Mouse (Mus musculus) retina, embryonic 14.5 days (tissue): ENCODE results near the gene Lyrm4.

Experiments used
- DNase-seq: peaks from one replicate; pipeline ENCODE4 v3.0.0-alpha.2; 2015; ENCODE audit warnings: low spot score

Gene Lyrm4

DNA sequence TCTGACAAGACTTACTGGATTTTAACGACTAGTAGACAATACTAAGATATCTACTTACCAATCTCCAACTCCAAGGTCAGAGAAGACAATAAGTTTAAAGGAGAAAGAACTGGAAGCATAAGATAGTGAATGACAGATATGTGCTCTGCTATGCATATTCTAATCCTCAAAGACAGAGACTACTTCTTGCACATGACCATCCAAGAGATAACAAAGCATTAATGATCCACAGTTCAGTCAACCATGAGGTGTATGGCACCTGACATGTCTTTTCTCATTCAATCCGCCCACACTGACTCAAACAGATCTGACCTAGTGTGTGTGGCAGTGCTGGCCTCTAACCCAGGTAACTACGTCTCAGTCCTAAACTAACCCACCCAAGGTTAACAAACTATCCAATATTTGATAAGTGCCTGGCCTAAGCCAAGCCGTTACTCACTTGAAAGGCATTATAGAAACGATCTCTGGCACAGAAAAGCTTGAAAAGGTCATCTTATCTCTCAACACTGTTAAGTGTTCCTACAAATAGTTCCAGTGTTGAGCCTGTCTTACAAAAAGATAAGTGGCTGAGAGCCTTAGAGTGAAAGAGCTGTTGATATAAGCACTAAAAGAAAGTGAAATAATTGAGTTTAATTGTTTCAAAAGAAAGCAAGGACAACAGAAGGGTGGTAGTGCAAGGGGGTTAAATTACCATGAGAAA lies 20.5 kb downstream of the Lyrm4 start:
- no peak for DNase-seq

DNA sequence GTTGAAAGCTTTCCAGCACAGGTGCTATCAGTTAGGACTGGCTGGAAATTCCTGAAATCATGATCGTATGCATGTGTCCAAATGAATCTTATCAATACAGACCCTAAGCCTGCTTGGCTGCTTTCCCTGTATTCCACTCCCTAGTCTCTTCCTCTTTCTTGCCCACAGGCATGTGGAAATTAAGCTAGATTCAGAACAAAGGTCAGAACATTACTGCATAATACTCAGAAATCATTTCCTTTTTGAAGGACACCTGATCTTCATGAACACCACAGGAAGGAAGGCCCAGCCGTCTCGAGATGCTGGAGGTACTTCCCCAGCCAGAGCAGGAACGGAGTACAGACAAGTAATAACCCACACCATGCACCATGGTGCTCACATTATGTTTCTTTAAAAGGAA lies 29.2 kb downstream of the Lyrm4 start:
- DNase-seq, result no peak

DNA sequence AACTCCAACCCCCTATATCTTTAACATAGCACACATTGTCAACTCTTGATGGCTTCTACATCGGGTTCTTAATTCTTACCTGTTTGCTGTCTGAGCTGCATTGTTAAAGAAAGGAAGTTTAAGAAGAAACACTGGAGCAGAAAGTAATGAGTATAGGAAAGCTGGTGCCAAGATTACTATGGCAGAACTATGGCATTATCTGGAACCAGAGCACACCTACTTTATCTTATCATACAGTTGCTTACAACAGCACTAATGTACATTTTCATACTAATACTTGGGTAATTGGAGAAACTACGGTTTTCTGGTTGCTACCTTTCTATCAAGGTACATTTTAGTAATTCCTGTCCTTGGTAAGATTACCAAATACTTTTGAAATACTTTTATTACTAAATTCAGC lies 29.9 kb downstream of the Lyrm4 start:
- DNase-seq, result no peak

DNA sequence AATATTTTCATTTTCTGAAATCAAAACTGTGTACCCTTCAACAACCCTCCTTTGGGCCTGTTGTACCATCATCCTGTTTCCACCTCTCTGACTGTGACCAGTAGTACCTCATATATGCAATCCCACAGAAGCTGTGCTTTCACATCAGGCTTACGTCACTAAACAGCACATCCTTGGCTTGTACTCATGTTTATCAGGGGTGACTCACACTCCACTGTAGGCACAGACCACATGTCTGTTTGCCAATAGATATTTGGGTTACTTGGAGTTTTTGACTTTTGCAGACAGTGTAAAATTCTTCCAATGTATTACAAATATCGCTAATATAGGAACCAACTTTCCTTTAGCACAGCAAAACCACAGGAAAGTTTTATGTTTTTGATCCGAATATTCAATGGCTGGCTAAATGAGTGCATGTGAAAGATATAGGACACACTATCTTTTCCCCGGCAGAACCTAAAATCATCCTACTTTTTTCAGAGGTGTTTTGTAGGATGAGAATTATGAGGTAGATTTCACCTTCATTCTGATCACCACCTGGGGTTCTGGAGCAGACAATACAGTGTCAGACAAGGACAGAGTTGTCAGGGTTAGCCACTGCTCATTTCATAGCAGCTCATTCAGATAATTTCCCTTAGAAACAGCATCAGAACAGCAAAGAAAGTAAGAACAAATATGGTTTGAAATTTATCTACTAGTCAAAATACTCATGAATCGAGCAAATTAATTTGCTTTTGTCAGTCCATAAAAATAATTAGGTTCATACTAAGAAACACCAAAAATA lies 30.5 kb downstream of the Lyrm4 start:
- no peak for DNase-seq

DNA sequence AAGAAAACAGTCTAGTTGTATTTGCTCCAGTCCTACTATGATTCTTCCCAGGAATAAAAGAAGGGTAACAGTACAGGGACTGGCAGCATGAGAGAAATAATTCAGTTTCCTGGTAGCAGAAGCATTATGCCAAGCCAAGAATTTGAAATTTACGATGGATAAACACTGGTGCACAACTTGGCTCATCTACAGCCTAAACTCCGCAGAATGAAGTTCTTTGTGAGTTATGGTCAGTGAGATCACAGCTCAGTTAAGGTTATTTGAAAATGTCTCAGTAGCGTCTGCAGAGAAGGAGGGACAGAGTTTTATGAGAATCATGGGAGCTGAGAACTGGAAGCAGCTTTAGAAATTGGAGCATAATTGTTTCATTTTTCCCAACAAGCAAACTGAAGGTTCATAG lies 31.4 kb downstream of the Lyrm4 start:
- DNase-seq, result no peak

DNA sequence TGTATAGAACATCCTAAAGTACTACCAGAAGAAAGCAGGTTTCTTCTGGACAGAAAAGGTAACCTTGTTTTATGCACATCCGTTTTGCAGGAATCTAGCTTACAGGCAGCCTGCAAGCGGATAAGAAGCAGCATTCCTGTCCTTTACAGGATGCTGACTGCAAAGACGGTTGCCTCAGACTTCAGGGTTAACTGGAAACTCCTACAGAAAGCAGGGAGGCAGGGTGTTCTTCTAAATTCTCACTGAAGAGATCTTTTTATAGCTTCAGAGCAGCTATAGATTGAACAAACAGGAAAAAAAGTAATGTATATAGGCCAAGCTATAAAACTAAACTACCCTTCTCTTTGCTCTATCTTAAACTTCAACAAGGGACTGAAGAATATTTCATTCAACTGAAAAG lies 32.6 kb downstream of the Lyrm4 start:
- no peak for DNase-seq

DNA sequence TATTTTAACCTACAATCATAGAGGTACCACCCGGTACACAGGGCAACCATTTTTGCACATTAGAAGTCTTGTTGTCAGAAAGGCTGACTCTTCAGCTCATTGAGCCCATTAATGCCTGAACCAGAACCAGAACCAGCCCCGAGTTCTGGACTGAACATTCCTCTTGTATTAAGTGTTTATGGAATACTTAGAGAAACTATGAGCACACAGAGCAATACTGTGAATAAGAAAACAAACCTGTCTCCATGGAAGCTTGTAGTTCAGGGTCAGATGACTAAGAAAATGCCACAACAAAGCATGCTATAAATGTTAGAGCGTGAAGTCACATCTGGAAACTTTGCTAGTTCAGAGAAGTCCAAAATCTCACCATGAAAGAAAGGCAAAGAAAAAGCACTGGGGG lies 35.7 kb downstream of the Lyrm4 start:
- DNase-seq, result no peak

DNA sequence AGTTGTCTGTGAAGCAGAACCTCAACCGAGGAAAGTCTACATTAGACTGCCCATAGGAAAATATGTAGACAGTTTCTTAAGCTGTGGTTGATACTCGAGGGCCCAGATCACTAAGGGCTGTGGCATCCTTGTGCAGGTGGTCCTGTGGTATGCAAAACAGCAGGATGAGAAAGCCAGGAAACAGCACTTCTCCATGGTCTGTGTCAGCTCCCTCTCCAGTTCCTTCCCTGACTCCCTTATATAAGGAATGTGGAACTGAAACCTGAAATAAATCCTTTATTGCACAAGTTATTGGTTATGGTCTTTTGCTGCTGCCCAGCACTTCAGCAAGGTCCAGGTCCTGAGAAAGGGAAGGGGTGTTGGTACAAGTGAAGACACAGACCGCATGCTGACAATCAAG lies 42.8 kb downstream of the Lyrm4 start:
- no peak for DNase-seq

DNA sequence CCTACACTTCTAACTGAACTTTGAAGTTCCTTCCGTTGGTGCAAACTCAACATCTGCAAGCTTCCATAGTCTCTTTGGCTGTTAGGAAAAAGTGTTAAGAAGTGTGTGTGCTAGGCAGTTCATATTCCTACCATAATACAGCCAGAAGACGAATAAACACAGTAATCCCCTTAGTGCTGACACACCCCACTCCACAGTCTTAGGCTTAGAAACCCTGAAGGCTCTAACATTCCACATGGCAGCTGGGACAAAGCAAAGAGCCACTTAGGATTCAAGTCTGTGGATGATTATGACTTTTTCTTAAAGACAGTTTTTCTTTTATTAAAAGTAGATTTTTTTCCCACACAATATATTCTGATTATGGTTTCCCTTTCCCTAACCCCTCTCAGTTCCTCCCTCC lies 50.6 kb downstream of the Lyrm4 start:
- no peak for DNase-seq

DNA sequence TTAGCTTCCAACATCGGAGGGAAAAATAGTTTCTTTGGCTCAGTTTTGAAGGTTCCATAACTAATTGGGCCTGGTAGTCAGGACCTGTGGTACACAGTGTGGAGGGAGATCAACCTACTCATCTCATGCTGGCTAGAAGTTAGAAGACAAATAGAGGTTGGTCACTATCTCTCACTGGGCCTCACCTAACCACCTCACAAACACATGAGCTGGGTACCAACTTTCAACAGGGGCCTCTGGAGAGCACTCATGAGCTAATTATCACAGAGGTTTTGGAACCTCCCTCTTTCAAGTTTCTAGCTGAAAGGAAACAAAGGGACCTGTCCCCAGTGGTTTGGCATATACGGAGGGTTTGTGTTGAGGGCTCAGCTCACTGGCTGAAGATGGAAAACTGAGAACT lies 59.8 kb downstream of the Lyrm4 start:
- no peak for DNase-seq

DNA sequence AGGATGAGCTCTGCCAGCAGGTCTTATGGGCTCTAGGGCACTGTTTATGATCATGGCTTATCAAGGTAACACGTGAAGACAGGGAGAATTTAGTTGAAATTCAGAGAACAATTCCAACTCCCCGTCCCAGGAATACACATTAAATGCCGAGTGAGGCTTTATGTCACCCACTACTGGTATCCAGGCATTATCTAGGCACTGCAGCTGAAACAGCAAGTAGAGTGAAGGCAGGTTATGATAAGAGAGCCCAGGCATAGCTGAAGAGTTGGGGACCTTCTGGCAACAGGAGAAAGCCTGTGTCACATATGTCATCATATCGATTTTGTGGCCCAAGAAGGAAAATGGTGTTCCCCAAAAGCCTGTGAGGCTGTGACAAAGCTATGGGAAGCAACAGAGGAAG lies 60.4 kb downstream of the Lyrm4 start:
- no peak for DNase-seq

DNA sequence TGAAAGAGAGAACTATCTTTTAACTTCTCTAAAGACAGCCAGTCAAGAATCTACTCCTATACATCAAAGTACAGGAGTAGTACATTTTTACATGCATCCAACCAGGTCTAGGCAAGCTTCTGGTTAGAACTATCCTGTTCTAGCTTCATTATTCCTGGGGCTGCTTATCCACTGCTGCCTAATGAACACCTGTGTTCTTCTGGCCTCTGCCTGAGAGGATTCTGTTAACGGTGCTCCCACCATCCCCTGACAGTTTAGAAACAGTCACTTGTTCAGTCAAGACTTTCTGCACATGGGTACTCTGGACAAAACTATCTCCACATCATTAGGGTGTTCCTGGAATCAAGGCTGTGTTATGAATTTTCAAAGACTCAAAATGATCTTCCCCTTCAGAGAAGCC lies 60.8 kb downstream of the Lyrm4 start:
- no peak for DNase-seq

DNA sequence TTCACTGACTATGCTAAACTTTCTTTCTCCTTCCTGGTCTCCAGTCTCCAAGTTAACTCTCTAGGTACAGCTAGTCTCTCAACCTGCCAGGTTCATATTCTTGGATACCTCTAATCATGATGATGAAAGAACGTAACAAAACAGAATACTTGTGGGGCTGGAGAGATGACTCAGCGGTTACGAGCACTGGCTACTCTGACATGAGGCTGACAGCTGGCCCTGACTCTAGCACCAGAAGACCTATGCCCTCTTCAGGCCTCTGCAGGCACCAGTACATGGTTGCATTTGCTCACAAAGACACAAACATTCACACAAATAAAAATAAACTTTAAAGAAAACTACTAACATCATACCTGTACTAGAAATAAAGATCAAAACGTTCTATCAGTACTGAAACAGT lies 81.8 kb downstream of the Lyrm4 start:
- DNase-seq, result no peak

DNA sequence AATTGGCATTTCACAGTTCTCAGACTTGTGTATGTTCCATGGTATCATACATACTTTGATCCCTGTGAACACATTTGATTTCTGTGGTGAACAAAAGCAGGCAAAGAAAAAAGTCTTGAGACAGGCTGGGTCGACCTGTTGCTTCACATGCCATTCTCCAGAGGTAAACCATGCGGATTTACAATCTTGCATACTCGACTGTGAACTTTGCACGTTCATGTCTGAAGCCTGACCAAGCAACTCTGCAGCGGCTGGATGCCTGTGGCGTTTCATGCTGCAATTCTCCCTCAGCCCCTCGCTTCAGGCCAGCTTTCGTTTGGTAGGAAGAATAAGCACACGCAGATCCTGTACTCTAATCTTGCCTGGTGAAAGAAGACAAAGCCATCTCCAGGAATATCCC lies 85.4 kb downstream of the Lyrm4 start:
- DNase-seq, result no peak

DNA sequence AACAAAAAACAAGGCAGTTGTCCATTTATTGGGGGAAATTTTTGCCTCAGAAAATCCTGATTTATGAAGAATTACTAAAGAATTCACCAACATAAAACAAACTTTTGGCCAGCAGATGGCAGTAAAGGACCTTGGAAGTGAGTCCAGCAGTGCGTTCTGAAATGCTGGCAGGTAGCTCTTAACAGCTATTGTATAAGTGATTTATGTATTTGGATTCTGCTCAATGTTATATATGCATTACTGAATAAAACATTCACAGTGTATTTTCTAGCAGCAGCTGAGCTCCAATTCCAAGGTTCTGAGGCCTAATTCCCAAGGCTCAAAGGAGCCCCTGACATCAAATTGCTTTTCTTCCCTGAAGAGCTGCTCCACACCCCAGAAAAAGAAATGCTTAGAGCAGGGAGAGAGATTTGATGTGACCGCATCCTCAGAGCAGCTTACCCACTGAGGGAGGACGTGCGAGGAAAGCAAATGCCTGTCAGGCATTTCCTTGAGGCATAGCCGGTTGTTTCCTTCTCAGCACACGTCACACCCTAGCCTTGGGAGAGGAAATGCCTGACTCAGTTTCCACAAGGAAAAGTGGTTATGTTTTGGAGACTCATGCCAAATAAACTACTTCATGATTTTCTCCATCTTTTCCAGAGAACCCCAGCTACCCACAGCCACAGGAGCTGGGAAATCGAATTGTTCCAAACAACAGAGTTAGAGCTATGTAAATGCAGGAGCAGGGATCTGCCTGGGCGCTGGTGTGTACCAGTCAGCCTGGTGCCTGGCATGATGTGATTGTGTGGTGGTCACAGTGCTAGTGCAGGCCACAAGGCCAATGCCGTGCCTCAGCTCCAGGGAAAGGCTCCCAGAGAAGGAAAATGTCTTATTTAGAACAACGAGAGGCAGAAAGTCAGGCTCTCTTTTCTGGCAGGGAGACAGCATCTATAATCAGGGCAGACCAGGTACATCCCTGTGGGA lies 97.7 kb downstream of the Lyrm4 start:
- peak; percentile 91 for DNase-seq

DNA sequence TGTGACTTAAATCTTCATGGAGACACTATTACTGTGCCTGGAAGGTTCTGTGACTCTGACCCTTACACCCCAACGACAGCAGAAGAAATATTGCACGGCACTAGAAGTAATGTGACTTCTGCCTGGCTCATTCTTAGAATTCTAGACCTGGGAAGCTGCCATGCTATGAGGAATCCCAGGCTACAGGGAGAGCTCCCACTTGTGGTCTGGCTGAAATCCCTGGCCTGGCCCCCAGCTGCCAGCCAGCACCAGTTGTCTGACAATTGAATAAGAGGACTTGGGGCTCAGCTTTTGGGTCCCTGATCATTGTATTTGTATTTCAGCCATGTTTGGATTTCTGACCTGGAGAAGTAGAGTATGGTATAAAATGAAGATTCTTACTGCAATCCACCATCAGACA lies 99.3 kb downstream of the Lyrm4 start:
- DNase-seq, result no peak

DNA sequence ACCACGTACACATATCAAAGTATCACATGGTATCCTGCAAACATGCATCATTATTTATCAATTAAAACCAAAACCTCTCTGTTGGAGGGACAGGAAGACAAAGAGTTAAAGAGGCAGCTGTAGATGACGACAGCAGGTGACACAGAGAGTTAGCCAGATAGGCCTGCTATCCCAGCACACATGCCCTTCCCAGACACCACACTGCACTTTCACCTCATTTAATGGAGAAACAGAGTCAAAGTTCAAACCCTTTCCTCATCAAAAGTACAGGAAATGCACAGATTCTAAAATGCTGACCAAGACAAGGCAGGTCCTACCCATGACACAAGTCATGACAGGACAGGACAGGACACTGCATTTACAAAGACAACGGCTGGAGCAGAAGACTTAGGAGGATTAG lies 101.7 kb downstream of the Lyrm4 start:
- DNase-seq, result no peak

DNA sequence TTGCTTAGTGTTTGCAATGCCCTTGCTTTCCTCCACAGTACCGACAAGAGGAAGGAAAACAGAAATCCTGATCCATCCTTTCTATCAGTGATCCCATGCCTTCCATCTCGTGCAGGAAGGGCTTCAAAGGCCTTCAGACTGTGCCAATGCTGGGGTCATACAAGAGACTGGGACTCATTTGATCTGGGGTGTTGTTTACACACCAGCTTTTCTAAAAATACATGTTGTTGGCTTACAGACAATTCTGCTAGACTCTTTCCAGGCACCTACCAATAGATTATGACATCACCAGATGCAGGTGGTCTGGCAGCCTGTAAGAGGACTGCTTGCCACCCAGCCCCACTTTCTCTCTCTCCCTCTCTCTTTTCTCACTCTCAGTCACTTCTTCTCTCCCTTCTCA lies 107.3 kb downstream of the Lyrm4 start:
- no peak for DNase-seq

DNA sequence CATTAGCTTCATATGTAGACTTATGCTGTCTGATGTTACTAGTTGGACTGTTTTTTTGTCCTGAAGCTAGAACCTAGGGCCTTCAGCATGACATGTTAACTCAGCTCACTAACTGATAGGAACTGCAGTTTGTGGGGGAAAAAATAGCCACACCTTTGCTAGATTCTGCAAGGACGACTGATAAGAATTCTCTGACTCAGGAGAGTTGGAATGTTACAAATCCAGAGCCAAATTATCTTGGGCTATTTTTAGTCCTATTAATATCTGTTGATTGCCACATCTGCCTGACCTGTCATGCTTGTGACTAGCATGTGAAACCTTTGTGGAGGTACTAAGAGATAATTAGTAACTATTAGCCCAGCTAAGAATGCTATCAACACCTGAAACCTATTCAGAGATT lies 116.5 kb downstream of the Lyrm4 start:
- DNase-seq, result no peak

DNA sequence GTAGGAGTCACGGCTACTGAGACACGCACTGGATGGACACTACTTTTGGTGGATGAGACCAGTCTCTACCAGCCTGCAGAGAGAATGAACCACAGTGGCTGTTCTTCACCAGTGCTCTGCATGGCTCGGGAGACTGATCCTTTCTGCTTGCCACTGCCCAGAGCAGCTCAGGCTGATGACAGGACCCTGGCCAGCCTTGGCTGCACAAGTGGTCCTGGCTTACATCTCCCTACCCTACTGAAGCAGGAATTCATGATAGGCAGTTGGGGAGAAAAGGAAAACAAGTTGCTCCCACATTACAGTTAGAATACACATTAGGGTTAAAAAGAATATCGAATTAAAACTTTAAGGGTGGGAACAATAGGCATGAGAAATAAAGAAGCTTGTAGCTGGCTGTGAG lies 119.7 kb downstream of the Lyrm4 start:
- no peak for DNase-seq

DNA sequence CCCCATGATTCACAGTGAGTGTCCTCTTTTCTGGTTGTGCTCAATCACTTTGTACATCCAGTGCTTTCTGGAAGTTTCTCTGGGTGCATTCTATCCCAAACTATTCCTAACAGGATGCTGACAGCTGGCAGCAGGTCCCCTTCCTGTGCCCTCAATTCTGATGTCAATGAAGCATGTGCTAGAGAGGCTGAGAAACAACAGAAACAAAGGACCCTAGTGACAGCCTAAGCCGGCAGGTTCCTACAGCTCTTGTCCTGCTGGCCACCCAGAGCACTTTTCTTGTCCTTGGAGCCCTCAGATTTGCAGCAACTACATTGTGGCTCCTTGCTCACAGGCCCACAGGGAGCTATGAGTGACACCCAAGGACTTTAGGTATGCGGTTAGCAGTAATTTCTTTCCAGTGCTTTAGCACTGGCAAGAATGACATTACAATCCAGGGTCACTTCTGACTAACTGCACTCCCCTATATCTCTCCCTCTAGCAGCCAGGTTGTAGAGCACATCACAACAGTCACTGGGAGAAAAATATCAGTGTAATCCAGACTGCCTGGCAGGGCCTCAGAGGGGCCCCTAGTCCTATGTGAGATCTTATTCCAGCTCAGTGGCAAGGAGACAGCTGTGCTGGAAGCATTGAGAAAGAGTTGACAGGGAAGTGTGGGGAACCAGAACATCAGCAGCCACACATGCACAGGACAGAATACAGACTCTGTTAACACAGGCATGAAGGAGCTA lies 121.5 kb downstream of the Lyrm4 start:
- peak; percentile 21 for DNase-seq

DNA sequence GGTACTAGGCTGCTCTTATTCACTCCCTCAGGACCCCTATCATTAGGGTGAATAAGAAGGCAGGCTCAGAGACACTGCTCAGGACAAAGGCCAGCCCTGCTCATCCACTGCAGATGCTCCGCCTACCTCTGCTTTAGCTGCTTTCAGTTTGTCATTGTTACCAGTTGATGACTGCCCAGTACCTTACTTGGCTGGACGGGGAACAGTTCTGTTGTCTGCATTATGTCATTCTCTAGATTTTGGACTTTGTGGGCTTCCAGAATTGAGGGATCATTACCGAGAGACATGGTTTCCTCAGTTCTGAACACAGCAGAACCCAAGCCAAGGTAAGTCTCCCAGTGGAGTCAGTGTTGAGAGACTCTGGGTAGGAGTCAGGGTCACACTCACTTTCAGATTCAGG lies 122.1 kb downstream of the Lyrm4 start:
- DNase-seq, result no peak
